Mouse (Mus musculus): ENCODE results near the gene Samm50. TPM values are rescaled to one million over a fixed set of nuclear protein-coding genes. Genes with fewer than 3 reads are reported as not detected.

Gene Samm50
- 41.8 TPM for polyA plus RNA-seq (2014; fragmentation: Illumina TruSeq; extraction: RNeasy Lipid Tissue Mini Kit (QIAGEN cat#74804); ENCODE audit: low read depth, low replicate concordance)

DNA sequence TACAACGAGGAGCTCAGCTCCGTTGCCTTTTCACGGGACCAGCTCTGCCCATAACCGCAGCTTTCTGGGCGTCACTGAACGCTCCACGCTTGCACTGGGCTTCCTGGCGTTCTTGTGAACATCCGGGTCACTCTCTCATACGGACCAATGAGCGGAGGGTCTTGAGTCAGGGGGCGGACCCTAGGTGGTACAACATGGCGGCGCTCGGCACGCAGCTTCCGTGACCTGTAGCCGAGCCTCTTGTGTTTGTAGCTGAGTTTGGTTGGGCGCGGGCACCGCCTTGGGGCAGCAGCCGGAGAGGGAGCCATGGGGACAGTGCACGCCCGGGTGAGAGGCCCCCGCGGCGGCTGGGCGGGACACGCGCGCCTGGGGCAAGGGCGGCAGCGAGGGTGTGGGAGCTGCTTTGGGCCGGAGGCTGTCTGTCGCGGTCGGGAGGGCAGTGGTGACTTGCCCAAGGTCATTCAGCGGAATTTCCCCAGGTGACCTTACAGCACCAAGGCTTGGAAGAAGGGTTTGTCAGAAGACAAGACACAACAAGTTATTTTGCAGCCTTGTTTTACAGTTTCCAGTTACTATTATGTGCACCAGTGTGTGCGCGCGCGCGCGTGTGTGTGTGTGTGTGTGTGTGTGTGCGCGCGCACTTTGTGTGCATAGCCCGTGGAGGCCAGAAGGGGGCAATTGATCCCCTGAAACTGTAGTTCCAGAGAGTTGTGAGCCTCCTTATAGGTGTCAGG, at the start of gene Samm50:
Gene Samm50 (plus strand): TSS at position 184 of the 734 bp plus-strand sequence.

DNA sequence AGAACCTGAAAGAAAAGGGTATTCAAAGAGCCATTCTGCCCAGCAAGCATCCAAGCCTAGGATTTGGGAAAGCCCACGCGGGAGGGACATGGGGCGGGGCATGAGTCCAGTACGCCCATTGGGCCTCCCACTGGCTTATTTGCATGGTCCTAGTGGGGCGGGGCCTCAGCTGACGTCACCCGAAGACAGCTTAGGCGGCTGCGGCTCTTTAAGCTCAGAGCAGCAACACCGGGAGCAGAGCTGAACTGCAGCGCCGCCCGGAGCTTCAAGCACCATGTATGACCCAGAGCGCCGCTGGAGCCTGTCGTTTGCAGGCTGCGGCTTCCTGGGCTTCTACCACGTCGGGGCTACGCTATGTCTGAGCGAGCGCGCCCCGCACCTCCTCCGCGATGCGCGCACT, 24.4 kb upstream of the Samm50 start, which contains the start of gene Pnpla3:
Gene Pnpla3 (plus strand): TSS at position 238 of the 400 bp plus-strand sequence.

DNA sequence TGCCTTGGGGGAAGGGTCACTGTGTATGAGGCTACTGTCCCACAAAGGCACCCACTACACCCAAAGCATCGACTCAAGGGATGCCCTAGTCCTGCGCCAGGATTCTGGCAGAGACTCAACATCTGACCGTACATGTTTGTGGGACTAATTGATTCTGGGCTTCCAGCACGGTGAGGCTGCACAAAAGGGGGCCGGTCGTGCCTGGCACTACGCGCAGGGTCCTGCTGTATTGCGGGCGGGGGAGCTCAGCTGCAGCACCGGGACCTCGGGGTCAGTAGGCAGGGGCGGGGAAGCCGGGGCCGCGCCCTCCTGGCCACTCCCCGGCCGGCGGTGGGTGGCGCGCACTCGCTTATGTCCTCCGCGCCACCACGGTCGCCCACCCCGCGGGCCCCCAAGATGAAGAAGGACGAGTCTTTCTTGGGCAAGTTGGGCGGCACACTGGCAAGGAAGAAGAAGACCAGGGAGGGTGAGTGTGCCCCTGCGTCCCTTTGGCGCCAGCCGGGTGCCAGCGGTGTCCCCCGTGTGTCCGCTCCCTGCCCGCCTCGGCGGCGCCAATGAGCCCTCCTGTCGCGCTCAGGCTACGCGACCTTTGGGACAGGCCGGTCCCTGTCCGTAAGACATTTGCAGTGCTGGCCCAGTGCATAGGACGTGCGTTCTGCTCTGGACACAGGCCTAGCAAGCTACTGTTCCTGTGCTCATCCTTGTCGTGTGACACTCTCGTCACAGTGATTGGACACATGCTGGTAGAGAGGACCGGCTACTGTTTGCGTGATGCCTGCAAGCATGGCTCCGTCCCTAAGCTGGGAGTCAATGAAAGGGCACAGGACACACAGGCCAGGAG, 39.9 kb downstream of the Samm50 start, which contains the start of gene Parvb:
Gene Parvb (plus strand): TSS at position 323 of the 841 bp plus-strand sequence.

Other genes with a start within 250 kb of the Samm50 start
- not detected for gene Efcab6, start 126.9 kb upstream of the Samm50 start, polyA plus RNA-seq (2014; fragmentation: Illumina TruSeq; extraction: RNeasy Lipid Tissue Mini Kit (QIAGEN cat#74804); ENCODE audit: low read depth, low replicate concordance)
- gene Sult4a1, start 86.5 kb upstream of the Samm50 start, polyA plus RNA-seq (2014; fragmentation: Illumina TruSeq; extraction: RNeasy Lipid Tissue Mini Kit (QIAGEN cat#74804); ENCODE audit: low read depth, low replicate concordance): 0.41 TPM
- gene Pnpla5, start 69.1 kb upstream of the Samm50 start, polyA plus RNA-seq (2014; fragmentation: Illumina TruSeq; extraction: RNeasy Lipid Tissue Mini Kit (QIAGEN cat#74804); ENCODE audit: low read depth, low replicate concordance): not detected
- not detected for gene Pnpla3, start 24.4 kb upstream of the Samm50 start, polyA plus RNA-seq (2014; fragmentation: Illumina TruSeq; extraction: RNeasy Lipid Tissue Mini Kit (QIAGEN cat#74804); ENCODE audit: low read depth, low replicate concordance)
- 1.0 TPM for gene Parvb, start 39.8 kb downstream of the Samm50 start, polyA plus RNA-seq (2014; fragmentation: Illumina TruSeq; extraction: RNeasy Lipid Tissue Mini Kit (QIAGEN cat#74804); ENCODE audit: low read depth, low replicate concordance)
- gene Parvg, start 131.8 kb downstream of the Samm50 start, polyA plus RNA-seq (2014; fragmentation: Illumina TruSeq; extraction: RNeasy Lipid Tissue Mini Kit (QIAGEN cat#74804); ENCODE audit: low read depth, low replicate concordance): 1.2 TPM